27 mouse cellular contexts compared by ENCODE assay signal in the genomic region with DNA sequence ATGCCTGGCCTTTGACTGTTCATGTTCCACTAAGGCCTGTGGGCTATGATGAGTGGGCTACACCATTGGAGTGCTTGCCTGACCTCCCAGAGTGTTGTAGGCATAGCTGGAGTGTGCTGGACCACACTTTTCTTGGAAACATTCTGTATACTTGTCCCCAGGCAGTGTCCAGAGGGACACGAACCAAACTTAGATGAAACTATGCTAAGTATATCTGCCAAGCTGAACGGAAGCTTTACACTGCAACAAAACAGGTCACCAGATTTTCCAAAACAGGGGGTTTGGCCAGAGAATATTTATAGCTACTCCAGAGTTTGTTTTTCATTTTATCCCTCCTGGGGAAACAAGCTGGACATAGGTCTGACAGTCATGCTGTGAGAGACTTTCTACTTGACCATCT. TPM values are rescaled to one million over a fixed set of nuclear protein-coding genes. Genes with fewer than 3 reads are reported as not detected.
DNase-seq lines count a peak whose midpoint lies in the region; ATAC-seq and TF ChIP-seq lines count a peak whose summit lies in the region.
"Had no signal": no experiment of that assay in that cellular context is flagged by ENCODE, and none has a peak within 500 bp of the region (broad histone marks: within the 10 kb centered on the region; RNA-seq: fewer than 3 reads in every experiment).

No protein-coding gene starts in this region.

- DNase-seq in embryonic facial prominence, embryonic 10.5 days (ENCODE audit: low spot score) = no peak
- peak; percentile 61 for DNase-seq in heart, adult 8-10 months (ENCODE audit: low spot score)
- no peak for DNase-seq in heart, postnatal 36 days
- DNase-seq in kidney, adult 2 months = peak; percentile 27
- DNase-seq in kidney, postnatal 25 days = no peak
- DNase-seq in spleen, adult 2 months (ENCODE audit: low read depth in 1 of 2, low spot score in 2 of 2) = no peak
- no peak for DNase-seq in spleen, postnatal 10 days (ENCODE audit: low spot score in 2 of 2)
- DNase-seq: adrenal gland, adult 2 months; adrenal gland, postnatal 36 days; cerebellum, adult 18-20 months; cerebellum, postnatal 10 days; kidney, adult 8-10 months; left cerebral cortex, postnatal 4 days; liver; lung, adult 2 months; right cerebral cortex, postnatal 25 days; spleen, adult 18-20 months had no signal

- intact Hi-C loops in heart, postnatal 36 days (cut with DNase I) = no loop called here

- H3K9ac ChIP-seq in embryonic facial prominence, embryonic 15.5 days = no peak overlapping the region
- H3K9ac ChIP-seq: forebrain, embryonic 13.5 days; hindbrain, embryonic 12.5 days; intestine, embryonic 15.5 days; liver, embryonic 14.5 days; midbrain, embryonic 15.5 days had no signal

- H3K36me3 ChIP-seq in embryonic facial prominence, embryonic 15.5 days = 0 out of 2 replicates have a peak, but pooled peaks cover 5% of the 10 kb centered on the region
- H3K36me3 ChIP-seq in embryonic facial prominence, embryonic 10.5 days (replicated peaks) = peaks cover 62% of the 10 kb centered on the region
- no peaks in the 10 kb centered on the region for H3K36me3 ChIP-seq in kidney, adult 2 months (ENCODE audit: control insufficient read depth, insufficient read depth, low read length)
- H3K36me3 ChIP-seq in spleen, adult 2 months (ENCODE audit: control insufficient read depth, insufficient read depth, low read length) = peaks cover 7% of the 10 kb centered on the region
- H3K36me3 ChIP-seq: hindbrain, embryonic 12.5 days; intestine, embryonic 15.5 days; midbrain, embryonic 15.5 days had no signal

- no peak for TF ChIP-seq POLR2A in kidney, adult 2 months (IDR thresholded peaks at IDR 0.05; ENCODE audit: low read depth, low read length)
- TF ChIP-seq POLR2A in spleen, adult 2 months (IDR thresholded peaks at IDR 0.05; ENCODE audit: low read depth, low read length) = no peak

- H3K4me2 ChIP-seq in embryonic facial prominence, embryonic 15.5 days (replicated peaks) = no peak overlapping the region
- H3K4me2 ChIP-seq: forebrain, embryonic 13.5 days; hindbrain, embryonic 12.5 days; intestine, embryonic 15.5 days; midbrain, embryonic 15.5 days had no signal

- no peaks in the 10 kb centered on the region for H3K27me3 ChIP-seq in embryonic facial prominence, embryonic 15.5 days
- no peaks in the 10 kb centered on the region for H3K27me3 ChIP-seq in embryonic facial prominence, embryonic 10.5 days (replicated peaks; ENCODE audit: low read depth, poor library complexity, severe bottlenecking)
- H3K27me3 ChIP-seq in kidney, adult 2 months (replicated peaks; ENCODE audit: control insufficient read depth, insufficient read depth, low read length) = no peaks in the 10 kb centered on the region
- H3K27me3 ChIP-seq in spleen, adult 2 months (ENCODE audit: control insufficient read depth, insufficient read depth, low read length) = no peaks in the 10 kb centered on the region
- H3K27me3 ChIP-seq: CH12.LX; forebrain, embryonic 13.5 days; hindbrain, embryonic 12.5 days; intestine, embryonic 15.5 days; midbrain, embryonic 15.5 days had no signal

- 62% methylated on average over 2 of the region's 2 CpGs for WGBS in embryonic facial prominence, embryonic 15.5 days
- 90% methylated on average over 2 of the region's 2 CpGs for WGBS in embryonic facial prominence, embryonic 10.5 days
- WGBS in kidney, adult 2 months = 43% methylated on average over 2 of the region's 2 CpGs
- 49% methylated on average over 2 of the region's 2 CpGs for WGBS in spleen, adult 2 months

- peaks cover 52% of the 10 kb centered on the region for H3K4me1 ChIP-seq in embryonic facial prominence, embryonic 15.5 days
- H3K4me1 ChIP-seq in embryonic facial prominence, embryonic 10.5 days = peaks cover 39% of the 10 kb centered on the region
- peaks cover 21% of the 10 kb centered on the region for H3K4me1 ChIP-seq in kidney, adult 2 months (ENCODE audit: control insufficient read depth, insufficient read depth, low read length)
- H3K4me1 ChIP-seq in spleen, adult 2 months (ENCODE audit: control insufficient read depth, insufficient read depth, insufficient read length) = peaks cover 33% of the 10 kb centered on the region

- H3K9me3 ChIP-seq in embryonic facial prominence, embryonic 15.5 days (replicated peaks) = no peaks in the 10 kb centered on the region
- no peaks in the 10 kb centered on the region for H3K9me3 ChIP-seq in embryonic facial prominence, embryonic 10.5 days
- H3K9me3 ChIP-seq: forebrain, embryonic 13.5 days; hindbrain, embryonic 12.5 days; intestine, embryonic 15.5 days; midbrain, embryonic 10.5 days; midbrain, embryonic 15.5 days had no signal

- no peak for TF ChIP-seq CTCF in kidney, adult 2 months (conservative IDR thresholded peaks at IDR 0.05; ENCODE audit: insufficient read depth, insufficient read length, low read depth, low read length)
- no peak for TF ChIP-seq CTCF in spleen, adult 2 months (IDR thresholded peaks at IDR 0.05; ENCODE audit: extremely low read depth, insufficient read depth, insufficient read length, insufficient replicate concordance)

- H3K4me3 ChIP-seq in embryonic facial prominence, embryonic 15.5 days (replicated peaks) = no peak overlapping the region
- no peak overlapping the region for H3K4me3 ChIP-seq in embryonic facial prominence, embryonic 10.5 days
- H3K4me3 ChIP-seq in kidney, adult 2 months (ENCODE audit: insufficient read depth, low read depth, low read length) = no peak overlapping the region
- no peak overlapping the region for H3K4me3 ChIP-seq in spleen, adult 2 months (ENCODE audit: extremely low read depth, insufficient read depth, insufficient read length)
- H3K4me3 ChIP-seq: forebrain, embryonic 13.5 days; hindbrain, embryonic 12.5 days; intestine, embryonic 15.5 days; midbrain, embryonic 10.5 days; midbrain, embryonic 15.5 days had no signal

- 0 out of 2 replicates have a peak overlapping the region, but pooled peaks have one; percentile 12 for H3K27ac ChIP-seq in embryonic facial prominence, embryonic 15.5 days (replicated peaks)
- H3K27ac ChIP-seq in embryonic facial prominence, embryonic 10.5 days (replicated peaks) = no peak overlapping the region
- H3K27ac ChIP-seq in kidney, adult 2 months (ENCODE audit: insufficient read depth, low read depth, low read length) = 0 out of 2 replicates have a peak overlapping the region, but pooled peaks have one; percentile 9
- H3K27ac ChIP-seq in spleen, adult 2 months (ENCODE audit: insufficient read depth, low read length) = peak overlapping the region; percentile 45
- H3K27ac ChIP-seq: forebrain, embryonic 13.5 days; hindbrain, embryonic 12.5 days; hindbrain, postnatal 0 days; intestine, embryonic 15.5 days; liver, embryonic 14.5 days; midbrain, embryonic 10.5 days; midbrain, embryonic 15.5 days had no signal

- ATAC-seq in embryonic facial prominence, embryonic 15.5 days (ENCODE audit: insufficient number of reproducible peaks, low FRiP score, low TSS enrichment, low read depth) = no peak
- ATAC-seq: activated CD4-positive, CD25-positive, alpha-beta regulatory T cell, adult 4 months; forebrain, embryonic 13.5 days; hindbrain, postnatal 0 days; intestine, embryonic 15.5 days; midbrain, embryonic 15.5 days had no signal

RNA-seq across cellular contexts. Expression of a gene that starts 10.6 kb away (rescaled TPM):
- 53.8 and 53.9 TPM in 2 replicates for polyA plus RNA-seq in embryonic facial prominence, embryonic 15.5 days (2015; fragmentation: Nextera tagmentation; extraction: Ambion mirVana)
- 52.1 and 60.8 TPM in 2 replicates for polyA plus RNA-seq in embryonic facial prominence, embryonic 10.5 days (2016; fragmentation: Nextera tagmentation; extraction: Ambion mirVana)
- 10 to 100 TPM; 34.0 to 52.2 (median 36.9) TPM for total RNA-seq in heart, adult 8-10 months (2022)
- total RNA-seq in heart, postnatal 36 days (2021) = 10 to 100 TPM; 43.2 to 43.3 TPM
- 56.9 and 58.7 TPM in 2 replicates for polyA plus RNA-seq in kidney, adult 2 months (2012; rRNA removed)
- 45.1 and 55.1 TPM in 2 replicates for polyA plus RNA-seq in spleen, adult 2 months (2012; rRNA removed)

RNA-seq across cellular contexts. Expression of a gene that starts 40.5 kb away (rescaled TPM):
- 47.7 and 49.0 TPM in 2 replicates for polyA plus RNA-seq in embryonic facial prominence, embryonic 15.5 days (2015; fragmentation: Nextera tagmentation; extraction: Ambion mirVana)
- polyA plus RNA-seq in embryonic facial prominence, embryonic 10.5 days (2016; fragmentation: Nextera tagmentation; extraction: Ambion mirVana) = 44.0 and 44.4 TPM in 2 replicates
- 10 to 100 TPM; 29.5 to 36.0 (median 32.5) TPM for total RNA-seq in heart, adult 8-10 months (2022)
- 10 to 100 TPM; 32.2 to 32.9 TPM for total RNA-seq in heart, postnatal 36 days (2021)
- 13.8 and 20.0 TPM in 2 replicates for polyA plus RNA-seq in kidney, adult 2 months (2012; rRNA removed)
- polyA plus RNA-seq in spleen, adult 2 months (2012; rRNA removed) = 2.5 TPM in 2 replicates

Comparison
In these comparisons a context has a peak if more than half of its experiments do, and no peak if none do; other contexts are left out.
1. DNase-seq: peak in heart, adult 8-10 months (single experiment) and kidney, adult 2 months (single experiment); none in embryonic facial prominence, embryonic 10.5 days (single experiment), heart, postnatal 36 days (0 of 2), kidney, postnatal 25 days (0 of 2), spleen, adult 2 months (0 of 2) and spleen, postnatal 10 days (0 of 2).